19 mouse cellular contexts compared by ENCODE assay signal in genomic region chr2:11196071-11196470, GRCm38 (mm10). TPM values are rescaled to one million over a fixed set of nuclear protein-coding genes. Genes with fewer than 3 reads are reported as not detected.
"Had no signal": no experiment of that assay in that cellular context is flagged by ENCODE, and none has a peak within 500 bp of the region (broad histone marks: within the 10 kb centered on the region; RNA-seq: fewer than 3 reads in every experiment).

No protein-coding gene starts in this region.

- DNase-seq: cerebellum, adult 9-11 months; cerebellum, postnatal 10 days; cerebellum, postnatal 14 days; cerebellum, postnatal 25 days; cerebellum, postnatal 36 days; embryo, embryonic 11 days; forebrain, postnatal 0 days; gastrocnemius, adult 2 months; gastrocnemius, postnatal 14 days; gastrocnemius, postnatal 25 days; gastrocnemius, postnatal 36 days; heart, adult 11 months; heart, adult 18-20 months; heart, adult 2 months had no signal

- ATAC-seq: forebrain, embryonic 13.5 days; forebrain, embryonic 14.5 days; forebrain, embryonic 15.5 days; forebrain, embryonic 16.5 days; forebrain, postnatal 0 days had no signal

RNA-seq across cellular contexts. Expression of gene Prkcq, which starts 24.2 kb away (rescaled TPM):
- polyA plus RNA-seq: erythroblast, embryonic 14.5 days had no signal
